Mouse (Mus musculus) adrenal gland, adult 2 months (tissue): ENCODE measurements at regions not wholly inside any gene's neighbourhood (a gene's known extent, or its start where the extent isn't known, plus 50 kb on each side); places are given as distances from the start of the nearest gene placed in this dataset.
A peak's percentile ranks its signal among the peaks of the same experiment; 100 is the strongest.
"Not testable (repeated sequence)": the region's sequence is repeated elsewhere in the genome, so short reads cannot be mapped to it uniquely, and the experiment has no call there.

Experiments used
- DNase-seq: peaks from one replicate; pipeline ENCODE4 v3.0.0; 2021
- microRNA-seq, 2 experiments: library from miRNA; unstranded; fragments of <30 nt; microRNA quantifications; one replicate each; pipeline ENCODE4 v1.2.0; 2021

- no peak for DNase-seq
These were observed 1039.7 kb downstream of the Adam6a start for GRCm38 (mm10) chr12:114583371-114583770.

- DNase-seq, result no peak
These were observed 1043.5 kb downstream of the Adam6a start for GRCm38 (mm10) chr12:114587227-114587626.

GRCm38 (mm10) chr12:114597672-114598071, 1054.0 kb downstream of the Adam6a start:
- DNase-seq, result no peak

- DNase-seq, result no peak
These were observed 1065.5 kb downstream of the Adam6a start for GRCm38 (mm10) chr12:114609171-114609570.

DNA sequence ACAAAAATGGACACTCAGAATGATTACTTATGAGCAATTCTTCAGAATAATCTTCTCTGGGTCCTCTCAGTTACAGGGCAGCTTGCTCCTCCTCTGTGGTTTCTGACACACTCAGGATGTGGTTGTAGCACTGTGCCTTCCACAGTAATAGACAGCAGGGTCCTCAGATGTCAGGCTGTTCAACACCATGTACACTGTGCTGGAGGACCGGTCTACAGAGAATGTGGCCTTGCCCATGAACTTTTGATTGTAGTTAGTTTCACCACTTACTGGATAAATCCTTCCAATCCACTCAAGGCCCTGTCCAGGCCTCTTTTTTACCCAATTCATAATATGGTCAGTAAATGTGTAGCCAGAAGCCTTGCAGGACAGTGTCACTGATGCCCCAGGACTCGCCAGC, 1068.4 kb downstream of the Adam6a start:
- no peak for DNase-seq

GRCm38 (mm10) chr12:114615179-114615578, 1071.5 kb downstream of the Adam6a start:
- no peak for DNase-seq

GRCm38 (mm10) chr12:114615712-114616111, 1072.0 kb downstream of the Adam6a start:
- peak; percentile 10 for DNase-seq

DNA sequence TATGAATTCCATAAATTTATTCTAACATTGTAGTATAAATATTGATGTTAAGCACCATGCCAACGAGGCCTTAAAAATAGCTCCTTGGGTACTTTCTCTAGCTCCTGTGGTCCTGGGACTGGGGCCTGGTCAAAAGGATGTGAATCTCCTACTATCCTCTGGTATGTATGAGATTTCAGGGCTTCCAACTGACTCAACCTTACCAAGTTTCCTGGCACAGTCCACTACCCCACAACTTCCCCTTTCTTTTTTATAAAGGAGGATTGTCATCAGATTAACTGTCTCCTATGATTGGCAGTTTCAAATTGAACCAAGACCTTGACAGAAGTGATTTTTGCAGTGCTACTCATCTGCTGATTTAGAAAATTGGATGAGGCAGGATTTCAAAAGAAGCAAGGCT, 1097.4 kb downstream of the Adam6a start:
- no peak for DNase-seq

- DNase-seq, result no peak
These were observed 1102.7 kb downstream of the Adam6a start for GRCm38 (mm10) chr12:114646372-114646771.

DNA sequence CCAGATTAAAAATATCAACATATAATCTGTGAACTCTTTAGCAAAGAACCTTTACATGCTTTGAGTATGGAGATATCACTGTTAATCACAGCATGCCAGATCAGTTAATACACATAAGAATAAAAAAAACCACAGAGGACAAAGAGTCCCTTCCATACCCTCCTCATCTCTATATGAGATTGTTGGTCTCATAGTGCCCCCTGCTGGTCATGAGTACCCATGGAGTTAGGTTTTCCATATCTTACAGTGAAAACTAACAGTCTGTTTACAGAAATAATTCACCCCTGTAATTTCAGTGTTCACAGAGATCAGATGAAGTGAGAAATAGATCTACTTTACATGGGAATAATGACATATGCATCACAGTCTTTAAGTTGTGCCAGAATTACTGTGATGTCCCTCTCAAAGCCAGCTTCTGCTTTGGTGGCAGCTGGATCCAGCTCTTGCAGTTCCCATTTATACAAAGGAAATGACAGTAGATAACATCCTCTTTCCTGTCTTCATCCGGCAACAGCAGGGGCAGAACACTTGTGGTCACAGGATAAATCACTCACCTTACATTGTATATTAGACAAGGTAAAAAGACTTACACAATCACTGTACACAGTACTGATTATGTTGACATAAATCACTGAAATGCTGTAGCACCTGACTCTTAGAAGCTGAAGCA, 1106.9 kb downstream of the Adam6a start:
- not testable (repeated sequence) for DNase-seq

DNA sequence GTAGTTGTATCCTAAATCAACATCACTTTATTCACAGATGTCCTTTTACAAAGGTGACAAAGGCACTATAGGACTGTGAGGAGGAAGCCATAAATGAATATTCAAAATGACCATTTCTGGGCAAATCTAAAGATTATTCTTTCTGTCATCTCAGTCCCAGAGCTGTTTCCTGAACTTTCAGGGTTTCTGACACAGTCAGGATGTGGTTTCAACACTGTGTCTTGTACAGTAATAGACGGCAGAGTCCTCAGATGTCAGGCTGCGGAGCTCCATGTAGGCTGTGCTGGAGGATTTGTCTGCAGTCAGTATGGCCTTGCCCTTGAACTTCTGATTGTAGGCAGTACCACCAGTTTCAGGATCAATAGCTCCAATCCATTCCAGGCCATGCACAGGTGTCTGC, 1113.4 kb downstream of the Adam6a start:
- DNase-seq, result not testable (repeated sequence)

Small RNA genes lying in the stretch of these regions (microRNA-seq; reads per million reads assigned to microRNA genes)
- gene Mir7094-1 (0 reads per million in 2 experiments), gene Mir7094-2 (0 reads per million in 2 experiments)
